Mouse (Mus musculus) cerebellum, adult 9-10 months (tissue): ENCODE data around the gene Rab3a.

Experiments used
- DNase-seq: peaks from one replicate; pipeline ENCODE4 v3.0.0; 2022

Gene Rab3a

DNA sequence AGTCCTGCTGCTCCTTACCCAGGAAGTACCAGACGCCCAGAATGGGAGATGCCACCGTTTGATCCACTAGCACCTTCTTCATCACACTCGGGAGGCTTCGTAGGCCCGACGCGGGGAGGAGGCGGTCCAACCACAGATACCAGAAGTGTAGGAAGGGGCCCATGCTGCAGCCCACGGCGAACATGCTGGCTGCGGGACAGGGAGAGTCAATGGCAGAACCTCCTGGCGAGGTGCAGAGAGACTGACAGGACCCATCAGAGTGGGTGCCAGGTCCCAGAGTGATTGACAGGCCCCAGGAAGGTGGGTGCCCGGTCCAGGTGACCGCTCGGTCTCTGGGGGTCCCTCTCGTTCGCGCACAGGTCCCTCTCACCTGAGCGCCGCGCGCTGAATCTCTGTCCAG is 5.9 kb downstream of the Rab3a start:
- no peak for DNase-seq

DNA sequence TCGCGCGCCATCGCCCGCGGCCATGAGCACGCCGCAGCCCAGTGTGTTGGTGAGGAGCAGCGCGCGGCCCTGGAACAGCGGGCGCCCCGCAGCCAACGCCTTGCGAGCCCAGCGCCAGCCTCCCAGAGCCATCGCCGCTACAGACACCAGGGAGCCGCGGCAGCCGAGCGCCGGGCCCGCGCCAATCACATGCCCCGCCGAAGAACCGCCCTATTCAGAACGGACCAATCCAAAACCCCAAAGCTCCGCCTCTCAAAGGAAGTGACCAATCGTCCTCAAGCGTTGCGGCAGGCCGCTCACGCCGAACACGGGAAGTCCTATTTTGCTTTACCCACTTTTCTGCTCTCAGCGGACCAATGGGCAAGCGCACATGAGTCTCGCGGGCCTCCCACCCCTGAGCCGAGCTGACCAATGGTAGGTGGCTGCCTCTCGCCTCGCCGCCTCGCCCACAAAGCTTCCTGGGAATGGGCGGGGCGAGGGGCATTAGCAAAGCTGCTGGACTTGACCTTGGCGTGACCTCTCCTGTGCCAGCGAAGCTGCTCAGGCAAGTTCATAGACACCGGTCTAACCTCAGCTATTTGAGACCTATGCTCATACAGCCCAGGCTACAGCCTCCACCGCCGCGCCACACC is 6.4 kb downstream of the Rab3a start, which contains the start of gene Mpv17l2:
TSS of gene Mpv17l2 (minus strand) at position 172 of the 632 bp plus-strand sequence.
- DNase-seq = peak; percentile 98

DNA sequence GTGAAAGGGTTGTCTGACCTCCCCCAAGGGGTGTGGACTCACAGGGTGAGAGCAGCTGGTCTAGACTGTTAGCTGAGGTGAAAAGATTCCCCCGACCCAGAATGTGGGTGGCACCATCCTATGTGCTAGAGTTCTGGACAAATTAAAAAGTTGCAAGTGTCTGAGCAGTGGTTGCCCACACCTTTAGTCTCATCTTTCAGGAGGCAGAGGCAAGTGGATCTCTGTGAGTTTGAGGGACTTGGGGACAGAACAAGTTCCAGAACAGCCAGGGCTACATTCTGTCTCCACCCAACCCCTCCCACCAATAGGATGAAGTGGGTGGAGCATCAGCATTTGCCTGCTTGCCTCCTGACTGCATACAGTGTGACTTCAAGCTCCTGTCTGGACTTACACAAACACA is 7.6 kb downstream of the Rab3a start:
- DNase-seq = peak; percentile 54

DNA sequence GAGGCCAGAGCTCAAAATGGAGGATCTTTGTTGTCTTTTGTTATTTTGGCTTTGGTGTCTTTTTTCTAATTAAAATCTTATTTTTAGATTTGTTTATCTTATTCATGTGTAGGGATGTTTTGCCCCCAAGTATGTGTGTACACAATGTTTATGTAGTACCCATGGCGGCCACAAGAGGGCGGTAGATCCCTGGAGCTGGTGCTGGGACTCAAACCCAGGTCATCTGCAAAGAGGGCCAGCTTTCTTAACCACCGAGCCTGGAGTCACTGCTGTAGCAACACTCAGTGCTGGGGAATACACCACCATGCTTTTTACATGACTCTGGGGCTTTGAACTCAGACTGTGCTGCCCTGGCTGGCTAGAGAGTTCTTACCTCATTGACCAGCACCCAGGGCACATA is 8.9 kb downstream of the Rab3a start:
- peak; percentile 78 for DNase-seq

DNA sequence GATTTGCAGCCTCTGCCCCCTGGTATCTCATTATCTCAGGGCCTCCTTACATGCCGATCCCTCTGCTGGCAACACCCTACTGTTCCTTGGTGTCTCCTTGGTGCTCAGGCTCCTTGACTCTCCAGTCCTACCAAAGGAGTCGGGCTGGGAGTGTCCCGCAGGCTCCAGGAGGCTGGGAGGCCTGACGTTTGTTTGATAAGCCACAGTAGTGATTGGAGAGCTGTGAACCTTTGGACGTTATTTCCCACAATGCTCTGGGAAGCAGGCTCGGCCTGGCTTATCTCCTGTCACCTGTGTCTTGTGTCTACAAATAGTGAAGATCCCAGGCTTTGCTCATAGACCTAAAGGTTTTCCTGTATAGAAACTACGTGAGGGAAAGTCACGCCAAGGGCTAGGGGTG is 9.5 kb downstream of the Rab3a start:
- DNase-seq = no peak

DNA sequence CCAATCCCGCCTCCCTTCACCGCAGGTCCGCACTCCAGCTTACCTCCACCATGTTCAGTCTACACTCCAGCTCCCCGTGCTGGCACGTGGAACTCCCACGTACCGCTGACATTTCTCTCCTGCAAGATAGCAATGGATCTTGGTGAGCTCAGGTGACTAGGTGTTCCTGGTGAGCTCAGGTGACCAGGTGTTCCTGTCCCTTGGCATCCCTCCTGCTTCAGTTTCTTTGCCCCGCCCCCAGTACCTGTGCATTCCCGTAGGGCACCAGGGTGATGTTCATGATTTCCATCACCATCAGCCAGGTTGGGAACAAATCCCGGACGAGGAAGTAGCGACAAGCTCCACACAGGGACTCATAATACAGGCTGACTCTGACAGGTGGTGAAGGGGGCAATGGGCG is 10.2 kb downstream of the Rab3a start:
- DNase-seq = peak; percentile 54

DNA sequence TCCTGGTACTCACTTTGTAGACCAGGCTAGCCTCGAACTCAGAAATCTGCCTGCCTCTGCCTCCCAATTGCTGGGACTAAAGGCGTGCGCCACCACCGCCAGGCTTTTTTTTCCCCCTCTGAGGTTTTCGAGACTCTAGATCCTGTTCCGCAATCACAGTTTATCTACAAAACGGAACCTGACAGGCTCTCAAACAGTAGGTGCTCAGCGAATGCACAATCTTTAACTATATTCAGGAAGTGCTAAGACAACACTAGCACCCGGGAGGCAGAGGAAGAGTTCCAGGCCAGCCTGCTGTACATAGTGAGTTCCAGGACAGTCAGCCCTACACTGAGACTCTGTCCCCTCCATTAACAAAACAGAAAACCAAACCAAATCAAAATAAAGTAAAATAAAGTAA is 10.8 kb downstream of the Rab3a start:
- no peak for DNase-seq

DNA sequence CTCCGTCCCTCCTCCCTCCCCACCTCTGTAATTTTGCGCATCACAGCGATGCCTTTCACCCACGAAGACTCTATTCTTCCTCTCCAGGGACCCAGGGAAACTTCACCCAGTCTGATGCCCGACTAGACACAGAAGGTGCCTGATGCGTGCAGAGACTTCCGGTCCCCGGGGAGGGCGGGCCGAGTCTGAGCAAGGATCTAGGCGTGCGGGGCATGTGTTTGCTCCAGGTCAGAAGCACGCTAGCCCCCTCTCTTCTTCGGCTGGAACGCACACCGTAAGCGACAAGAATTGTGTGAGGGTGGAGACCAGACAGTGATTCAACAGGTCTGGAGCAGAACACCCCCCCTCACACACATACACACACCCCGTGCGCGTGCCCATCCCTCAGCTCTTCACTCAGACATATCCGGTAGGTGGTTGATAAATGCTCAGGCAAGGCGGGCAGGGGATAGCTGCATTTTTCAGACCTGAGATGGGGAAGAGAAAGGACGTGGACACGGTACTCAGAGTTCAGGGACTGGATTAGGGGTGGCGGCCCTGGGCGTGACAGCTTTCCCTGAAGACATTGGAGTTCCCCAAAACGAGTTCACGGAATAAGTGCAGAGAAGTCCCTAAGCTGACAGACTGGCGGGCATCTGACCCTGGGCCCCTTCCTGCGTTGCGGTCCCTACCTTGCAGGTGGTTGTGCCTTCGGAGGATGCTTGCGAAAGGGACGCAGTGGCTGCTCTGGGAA is 11.5 kb downstream of the Rab3a start:
- no peak for DNase-seq

DNA sequence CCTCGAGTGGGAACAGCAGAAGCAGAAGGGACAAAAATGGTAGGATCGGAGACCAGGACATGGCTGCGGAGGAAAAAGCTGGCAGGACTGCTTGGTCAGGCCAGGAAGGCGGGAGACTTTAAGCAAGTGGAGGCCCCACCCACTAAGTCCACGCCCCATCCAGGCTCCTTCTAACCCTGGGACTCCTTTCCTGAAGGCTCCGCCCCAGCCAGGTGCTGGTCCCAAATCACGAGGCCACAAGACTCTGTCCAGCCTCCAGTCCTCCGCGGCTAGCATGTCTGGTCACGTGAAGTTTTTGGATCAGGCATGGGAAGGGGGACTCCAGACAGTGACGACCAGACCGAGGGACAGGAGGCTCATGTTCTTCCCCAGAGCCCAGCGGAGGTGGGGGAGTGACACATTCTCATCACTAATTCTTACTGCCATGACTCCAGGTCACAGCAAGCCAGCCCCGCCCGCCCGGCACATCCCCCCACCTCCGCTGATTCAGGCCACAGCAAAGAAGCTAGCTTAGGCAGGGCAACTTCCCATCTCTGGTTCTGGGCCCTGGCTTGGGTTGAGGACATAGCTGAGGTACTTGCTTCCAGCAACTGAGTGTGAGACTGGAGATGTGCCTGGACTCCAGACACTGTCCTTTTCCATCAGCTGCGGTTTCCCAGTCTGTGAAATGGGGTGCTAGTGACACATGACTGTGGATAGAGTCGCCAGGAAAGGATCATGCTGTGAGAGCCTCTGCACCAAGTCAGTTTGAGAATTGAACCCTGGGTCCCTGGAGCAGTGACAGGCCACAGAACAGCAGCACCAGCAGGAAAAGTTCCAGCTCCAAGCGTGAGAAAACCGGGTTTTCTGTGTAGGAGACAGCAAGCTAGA is 12.3 kb downstream of the Rab3a start:
- DNase-seq = peak; percentile 74

DNA sequence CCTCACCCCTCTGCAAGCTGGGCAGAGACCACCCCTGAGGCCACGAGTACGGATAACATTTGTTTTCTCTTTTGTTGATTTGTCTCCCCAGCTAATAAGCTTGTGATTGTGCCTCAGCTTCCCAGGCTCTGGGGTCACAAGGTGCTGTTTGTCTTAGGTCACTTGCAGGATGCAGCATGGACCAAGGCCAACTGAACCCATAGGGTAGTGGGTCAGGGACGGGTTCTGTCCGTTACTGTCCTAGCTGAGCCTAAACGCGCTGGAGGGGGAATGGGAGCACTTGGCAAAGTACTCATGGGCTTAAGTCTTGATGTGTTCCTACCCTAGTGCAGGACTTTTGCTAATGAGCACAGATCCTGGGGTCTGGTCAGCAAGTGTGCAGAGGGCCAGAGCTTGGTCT is 13.0 kb downstream of the Rab3a start:
- no peak for DNase-seq

DNA sequence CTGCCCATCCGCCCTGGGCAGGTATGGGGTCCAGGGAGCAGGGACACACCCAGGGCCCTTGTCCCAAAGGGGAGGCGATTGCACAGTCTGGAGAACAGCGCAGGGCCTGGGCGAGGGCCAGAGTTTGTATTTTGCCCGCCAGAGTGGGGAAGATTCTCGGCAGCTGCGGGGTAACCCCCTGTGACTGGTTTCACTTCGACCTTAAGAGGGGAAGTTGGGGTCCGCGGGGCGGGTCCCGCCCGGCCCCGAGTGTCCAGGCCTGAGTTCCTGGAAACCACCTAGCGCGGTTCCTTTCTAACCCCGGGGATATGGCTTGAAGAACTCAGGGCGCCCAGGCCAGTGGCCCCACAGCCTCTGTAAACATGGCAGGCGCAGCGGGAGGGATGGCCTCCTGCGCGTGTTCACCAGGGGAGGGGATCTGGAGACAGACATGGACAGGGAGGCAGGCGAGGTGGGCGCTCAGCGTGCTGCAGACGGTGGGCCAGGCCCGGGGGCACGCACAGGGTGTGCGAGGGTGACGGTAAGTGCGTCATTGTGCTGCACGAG is 13.8 kb downstream of the Rab3a start:
- DNase-seq = peak; percentile 65

DNA sequence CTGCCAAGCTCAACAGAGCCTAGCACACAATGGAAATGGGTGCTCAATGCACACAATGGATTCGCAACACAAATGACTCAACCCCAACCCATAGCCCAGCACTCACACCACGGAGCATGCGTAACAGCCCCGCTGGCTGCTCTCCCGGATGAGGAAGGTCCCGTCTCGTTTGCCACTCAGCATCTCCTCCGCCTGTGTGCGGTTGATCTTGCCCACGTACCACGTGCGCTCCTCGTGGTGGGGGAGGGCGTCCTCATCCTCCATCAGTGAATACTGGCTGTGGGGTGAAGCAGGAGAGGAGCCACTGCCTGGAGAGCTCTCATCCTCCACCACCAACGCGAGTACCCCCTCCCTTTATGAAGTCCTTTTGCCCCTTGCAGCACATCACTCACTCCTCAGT is 14.5 kb downstream of the Rab3a start:
- no peak for DNase-seq

DNA sequence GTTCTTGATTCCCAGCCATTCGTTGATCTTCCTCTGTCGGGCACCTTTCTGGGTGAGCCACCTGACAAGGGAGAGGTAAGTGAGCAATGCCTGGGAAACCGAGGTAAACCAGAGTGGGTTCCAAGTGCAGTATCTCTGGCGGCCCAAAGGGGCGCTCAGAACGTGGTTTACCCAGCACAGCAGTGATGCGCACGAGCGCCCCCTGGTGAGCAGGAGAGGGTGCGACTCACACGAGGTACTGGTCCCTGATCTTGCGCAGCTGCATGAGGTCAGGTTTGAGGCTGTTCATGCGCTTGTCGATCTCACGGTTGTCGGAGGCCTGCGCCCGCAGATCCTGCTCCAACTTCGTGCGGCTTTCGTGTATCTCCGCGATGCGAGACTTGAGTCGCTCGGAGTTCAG is 14.9 kb downstream of the Rab3a start:
- peak; percentile 95 for DNase-seq

DNA sequence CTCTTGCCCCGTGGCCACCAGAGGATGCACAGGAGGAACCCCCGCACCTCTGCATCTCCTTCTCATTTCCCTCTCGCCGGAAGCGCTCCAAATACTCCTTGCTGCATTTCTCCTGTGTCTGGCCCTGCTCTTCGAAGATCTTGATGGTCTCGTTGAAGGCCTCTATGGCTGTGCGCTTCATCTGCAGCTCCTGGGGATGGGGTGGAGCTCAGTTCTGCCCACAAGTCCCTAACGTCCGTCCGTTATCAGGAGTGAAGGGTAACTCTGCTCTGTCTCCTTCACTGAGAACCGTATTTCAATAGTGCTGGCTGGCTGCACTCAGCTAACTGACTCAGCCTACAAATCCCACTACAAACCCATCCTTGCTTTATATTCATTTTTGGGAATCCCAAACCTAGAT is 15.4 kb downstream of the Rab3a start:
- no peak for DNase-seq

DNA sequence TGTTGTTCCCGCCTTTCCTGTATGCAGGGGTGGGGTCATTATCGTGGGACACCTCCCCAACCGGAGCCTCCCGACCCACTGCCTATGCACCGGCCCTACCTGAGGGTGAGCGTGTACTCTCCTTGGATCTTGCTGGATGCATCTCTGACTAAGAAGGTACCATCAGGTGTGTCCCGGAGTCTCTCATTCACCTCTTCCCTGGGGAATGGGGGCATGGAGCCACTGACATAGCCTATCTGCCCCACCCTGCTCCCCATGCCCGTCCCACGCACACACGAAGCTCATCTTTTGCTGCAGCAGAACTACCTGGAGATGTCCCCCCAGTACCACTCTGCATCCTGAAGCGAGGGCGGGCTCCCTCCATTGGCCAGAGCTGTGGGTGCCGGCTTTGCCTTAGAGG is 16.3 kb downstream of the Rab3a start:
- DNase-seq = no peak

DNA sequence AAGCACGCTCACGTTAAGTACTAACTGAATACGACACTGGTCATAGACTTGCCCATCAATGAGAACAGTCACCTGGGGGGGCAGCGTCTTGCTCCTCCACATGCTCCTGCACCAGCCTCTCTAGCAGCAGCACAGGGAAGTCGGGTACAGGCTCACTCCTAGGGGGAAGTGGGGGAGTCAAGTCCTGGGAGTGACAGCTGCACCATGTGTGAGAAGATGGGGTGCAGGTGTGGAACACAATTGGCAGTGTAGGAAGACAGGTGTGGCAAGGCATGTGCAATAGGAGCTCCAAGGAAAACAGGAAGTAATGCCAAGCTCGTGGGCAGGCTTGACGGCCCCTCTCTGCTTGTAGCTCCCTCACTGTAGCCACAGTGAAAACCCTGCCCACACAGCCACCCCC is 16.7 kb downstream of the Rab3a start:
- no peak for DNase-seq

DNA sequence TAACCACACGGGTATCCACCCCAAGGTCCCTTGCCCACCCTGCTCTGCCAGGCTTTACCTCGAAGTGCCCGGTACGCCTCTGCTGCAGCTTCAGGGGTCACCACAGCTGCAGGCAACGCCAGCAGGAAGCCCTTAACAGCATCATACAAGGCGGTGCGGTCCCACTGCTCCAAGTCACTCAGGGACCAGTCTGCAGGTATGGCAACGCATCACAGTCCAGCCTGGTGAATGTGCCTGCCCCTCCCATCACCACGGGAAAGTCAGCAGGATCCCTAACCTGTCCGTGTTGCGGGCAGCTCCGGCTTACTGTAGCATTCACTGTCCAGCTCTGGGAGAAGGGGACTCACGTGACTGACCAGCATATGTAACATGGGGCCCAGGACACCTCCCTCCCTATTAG is 17.6 kb downstream of the Rab3a start:
- DNase-seq = no peak

DNA sequence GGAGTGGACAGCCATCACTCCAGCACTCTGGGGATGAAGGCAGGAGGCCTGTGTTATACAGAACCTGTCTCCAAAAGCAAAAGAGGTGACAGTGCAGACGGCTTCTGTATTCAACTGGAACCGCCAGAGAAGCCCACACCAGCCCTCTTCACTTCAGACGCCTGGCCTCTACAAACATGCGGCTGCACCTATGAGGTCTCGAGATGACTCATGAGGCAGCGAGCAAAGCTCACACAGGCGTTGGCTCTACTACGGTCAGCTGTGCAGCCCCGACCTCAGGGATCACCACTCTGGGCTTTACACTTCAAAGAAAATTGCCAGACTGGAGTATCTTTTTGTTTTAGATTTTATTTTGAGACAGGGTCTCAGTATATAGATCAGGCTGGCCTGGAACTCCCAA is 18.4 kb downstream of the Rab3a start:
- no peak for DNase-seq

DNA sequence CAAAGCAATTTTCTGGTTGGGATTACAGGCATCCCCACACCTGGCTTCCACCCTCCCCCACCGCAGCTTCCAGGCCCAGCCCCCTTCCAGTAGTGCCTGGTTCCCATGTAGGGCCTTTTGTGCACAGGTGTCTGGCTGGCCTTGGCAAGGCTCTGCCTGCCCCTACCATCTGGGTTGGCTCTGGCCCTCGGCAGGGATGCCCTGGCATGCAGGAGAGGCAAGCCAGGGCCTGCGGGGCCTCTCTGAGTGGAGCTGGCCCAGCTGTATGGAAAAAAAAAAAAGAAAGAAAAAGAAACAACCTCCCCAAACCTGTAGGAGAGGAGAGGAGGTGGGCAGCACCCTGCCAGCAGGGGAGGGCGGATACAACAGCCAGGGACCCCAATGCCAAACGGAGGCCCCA is 18.9 kb downstream of the Rab3a start:
- peak; percentile 84 for DNase-seq

DNA sequence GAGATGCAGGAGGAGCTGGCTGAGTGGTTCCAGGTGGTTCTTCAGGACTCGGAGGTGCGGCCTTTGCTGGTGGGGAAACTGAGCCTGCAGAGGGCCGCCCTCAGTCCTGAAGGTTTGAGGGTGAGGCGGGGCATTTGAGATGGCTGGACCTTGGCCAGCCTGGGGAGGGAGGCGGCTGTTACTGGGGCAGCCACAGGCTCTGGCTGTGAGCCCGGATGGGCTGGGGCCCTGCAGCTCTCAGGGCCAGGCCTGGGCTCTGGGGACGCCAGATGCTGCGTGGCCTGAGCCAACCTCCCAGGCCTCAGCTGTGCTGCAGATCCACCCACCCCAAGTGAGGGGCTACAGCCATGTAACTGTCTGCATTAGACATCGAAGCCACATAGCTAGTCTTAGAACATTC is 19.4 kb downstream of the Rab3a start:
- peak; percentile 85 for DNase-seq

DNA sequence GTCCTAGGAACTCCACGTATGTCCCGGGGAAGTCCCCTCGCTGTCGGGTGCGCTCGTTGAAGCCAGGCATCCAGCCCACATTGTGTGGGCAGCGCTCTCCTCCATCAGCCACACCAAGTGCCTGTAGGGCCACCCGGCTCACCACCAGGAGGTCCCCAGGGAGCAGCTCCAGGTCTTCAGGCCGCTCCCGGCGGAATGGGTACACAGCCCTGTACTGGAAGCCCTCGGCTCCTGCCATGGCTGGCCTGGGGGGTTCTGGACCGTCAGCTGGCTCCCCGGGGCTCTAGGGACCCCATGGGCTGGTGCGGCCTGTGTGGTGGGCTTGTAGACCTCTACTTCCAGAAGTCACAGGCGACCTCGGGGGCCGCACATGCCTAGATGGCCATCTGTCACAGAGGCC is 20.3 kb downstream of the Rab3a start:
- DNase-seq = no peak

DNA sequence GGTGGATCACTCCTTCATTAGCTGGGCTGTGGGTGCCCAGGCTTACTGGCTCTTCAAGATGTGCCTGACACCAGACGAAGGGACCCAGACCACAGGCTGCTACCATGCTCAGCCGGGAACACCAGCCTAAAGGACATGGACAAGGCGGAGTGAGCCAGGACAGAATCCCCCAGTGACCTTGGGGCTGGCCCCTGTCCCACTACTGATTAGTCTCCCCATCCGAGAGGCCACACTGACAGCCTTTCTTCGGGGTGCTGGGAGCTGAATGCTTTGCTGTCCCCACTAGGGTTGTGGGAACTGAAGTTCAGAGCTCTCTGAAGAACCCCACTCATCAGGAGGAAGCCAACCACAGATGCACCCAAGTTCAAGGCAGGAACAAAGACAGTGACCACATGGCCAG is 20.7 kb downstream of the Rab3a start:
- no peak for DNase-seq

DNA sequence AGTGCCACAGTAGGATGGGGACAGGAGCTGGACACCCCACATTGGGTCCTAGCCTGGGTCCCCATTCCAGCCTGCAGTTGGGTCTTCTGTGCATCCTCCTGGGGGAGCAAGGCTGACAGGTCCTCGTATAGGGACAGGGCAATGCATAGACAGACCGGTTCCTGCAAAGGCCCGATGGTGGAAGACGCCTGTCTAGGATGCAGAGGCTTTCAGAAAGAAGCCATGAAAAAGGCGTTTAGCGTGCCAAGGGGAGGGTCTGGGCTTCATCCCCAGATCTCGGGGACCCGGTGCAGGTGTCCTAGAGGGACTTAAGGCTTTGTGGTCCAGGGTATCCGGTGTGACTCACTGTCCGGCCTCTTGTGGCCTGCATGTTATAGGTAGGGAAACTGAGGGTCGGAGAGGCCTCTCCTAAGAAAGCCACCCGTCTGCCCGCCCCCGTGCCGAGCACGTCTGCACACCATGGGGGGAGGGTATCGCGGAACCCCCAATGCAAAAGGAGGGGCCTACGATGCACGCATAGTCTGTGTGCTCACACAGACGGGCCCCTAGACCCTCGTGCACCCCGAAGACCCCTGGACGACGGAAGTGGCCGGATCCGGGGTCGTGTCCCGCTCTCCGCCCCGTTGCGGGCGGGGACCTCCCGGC is 21.5 kb downstream of the Rab3a start:
- no peak for DNase-seq
